Mouse (Mus musculus) G1E (cell line): ENCODE data around the gene Urb1.

ENCODE experiments used
- CTCF ChIP-seq: IDR thresholded peaks from 2 replicates; pipeline ENCODE4 v1.5.1; 2012; ENCODE audit warnings: low read depth, low read length, inconsistent platforms, mixed read lengths
- GATA1 ChIP-seq: IDR thresholded peaks from 2 replicates; pipeline ENCODE4 v1.6.1; 2012; ENCODE audit warnings: borderline replicate concordance, low read length, inconsistent platforms, mixed read lengths

DNA sequence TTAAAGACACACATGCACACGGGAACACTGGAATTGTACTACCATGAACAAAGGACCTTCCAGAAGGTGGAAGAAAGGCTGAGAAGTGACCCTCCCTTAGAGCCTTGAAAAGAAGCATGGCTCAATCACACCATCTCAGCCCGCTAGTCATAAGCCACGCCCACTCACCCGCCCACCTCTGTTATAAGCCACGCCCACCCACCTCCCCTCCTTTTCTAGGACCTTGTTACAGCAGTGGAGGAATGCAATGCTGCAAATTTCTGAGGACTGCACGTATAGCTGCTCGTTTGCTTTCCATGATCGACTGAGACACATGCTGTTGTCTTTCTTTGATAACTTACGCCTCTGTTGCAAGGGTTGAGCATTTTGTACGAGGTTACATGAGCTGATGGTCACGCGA lies 39.0 kb upstream of the Urb1 start:
- TF ChIP-seq CTCF (no peak), GATA1 (no peak)
